Mouse (Mus musculus) heart, embryonic 15.5 days (tissue): ENCODE data around the gene Tbata. TPM values are rescaled to one million over a fixed set of nuclear protein-coding genes. Genes with fewer than 3 reads are reported as not detected.

Experiments
- ATAC-seq: fragments of 200-750 bp; cut with Nextera tagmentation; replicated peaks from 2 replicates; pipeline ENCODE4 v1.8.0; 2017; ENCODE audit warnings: low read depth, moderate TSS enrichment; ENCODE audit not compliant: insufficient number of reproducible peaks, insufficient read depth, low FRiP score
- H3K27ac ChIP-seq: fragments of 300-500 bp; sonication (generic); 2 replicates; pipeline ENCODE4 v1.5.1; 2015; ENCODE audit warnings: mild to moderate bottlenecking, inconsistent platforms
- H3K27me3 ChIP-seq: fragments of 300-500 bp; sonication (generic); 2 replicates; pipeline ENCODE4 v1.6.1; 2015; ENCODE audit warnings: inconsistent platforms
- H3K36me3 ChIP-seq: fragments of 300-500 bp; sonication (generic); 2 replicates; pipeline ENCODE4 v1.6.1; 2015; ENCODE audit warnings: mild to moderate bottlenecking, inconsistent platforms
- H3K4me1 ChIP-seq: fragments of 300-500 bp; sonication (generic); replicated peaks from 2 replicates; pipeline ENCODE4 v1.6.1; 2015; ENCODE audit warnings: inconsistent platforms
- H3K4me2 ChIP-seq: fragments of 300-500 bp; sonication (generic); 2 replicates; pipeline ENCODE4 v1.6.1; 2015; ENCODE audit warnings: inconsistent platforms, mild to moderate bottlenecking, moderate library complexity
- H3K4me3 ChIP-seq: fragments of 300-500 bp; sonication (generic); 2 replicates; pipeline ENCODE4 v1.5.1; 2015; ENCODE audit warnings: mild to moderate bottlenecking, inconsistent platforms
- H3K9ac ChIP-seq: fragments of 300-500 bp; sonication (generic); 2 replicates; pipeline ENCODE4 v1.6.1; 2015; ENCODE audit warnings: mild to moderate bottlenecking, inconsistent platforms
- H3K9me3 ChIP-seq: fragments of 300-500 bp; sonication (generic); replicated peaks from 2 replicates; pipeline ENCODE4 v1.6.1; 2016; ENCODE audit warnings: inconsistent platforms
- WGBS: fragments of 180-500 bp; shearing (Covaris S2); methylation state at CpG from one replicate; pipeline ENCODE4 v1.1.7; 2015; ENCODE audit warnings: mixed read lengths; 5-methylcytosine and 5-hydroxymethylcytosine counted together
- polyA plus RNA-seq: library from polyadenylated mRNA; unstranded; fragments of >200 nt; fragmentation: Nextera tagmentation; extraction: Ambion mirVana; gene quantifications from 2 replicates; pipeline ENCODE4 v1.2.1, GENCODE M21; 2015

Gene Tbata
- polyA plus RNA-seq, 1 experiment from 2014 or later, result 4.3 TPM

GRCm38 (mm10) chr10:61167333-61168096 is 4.2 kb upstream of the Tbata start:
- Histone ChIP-seq H3K36me3 (no peaks in the 10 kb centered on the region), H3K27ac (no peak overlapping the region), H3K27me3 (peaks cover 8% of the 10 kb centered on the region; the same call in 1 of the 2 replicates), H3K4me1 (no peaks in the 10 kb centered on the region), H3K9ac (no peak overlapping the region), H3K9me3 (no peaks in the 10 kb centered on the region), H3K4me2 (no peak overlapping the region), H3K4me3 (no peak overlapping the region)
- 43% methylated on average over 9 of the region's 9 CpGs for WGBS
- ATAC-seq, result no peak

GRCm38 (mm10) chr10:61168393-61168792 is 3.4 kb upstream of the Tbata start:
- 60% methylated on average over 2 of the region's 2 CpGs for WGBS
- no peak overlapping the region for H3K27ac ChIP-seq
- H3K9ac ChIP-seq, result no peak overlapping the region
- H3K4me3 ChIP-seq, result no peak overlapping the region
- ATAC-seq, result no peak
- peaks cover 8% of the 10 kb centered on the region; the same call in 1 of the 2 replicates for H3K27me3 ChIP-seq
- H3K36me3 ChIP-seq, result no peaks in the 10 kb centered on the region
- H3K4me2 ChIP-seq, result no peak overlapping the region
- H3K9me3 ChIP-seq, result no peaks in the 10 kb centered on the region
- H3K4me1 ChIP-seq, result no peaks in the 10 kb centered on the region

GRCm38 (mm10) chr10:61172496-61172895 is 742 bp downstream of the Tbata start:
- peaks cover 37% of the 10 kb centered on the region for H3K27me3 ChIP-seq
- H3K4me1 ChIP-seq, result peaks cover 7% of the 10 kb centered on the region
- ATAC-seq, result no peak
- H3K9ac ChIP-seq, result no peak overlapping the region
- no peaks in the 10 kb centered on the region for H3K9me3 ChIP-seq
- H3K4me3 ChIP-seq, result no peak overlapping the region
- H3K36me3 ChIP-seq, result no peaks in the 10 kb centered on the region
- H3K4me2 ChIP-seq, result no peak overlapping the region
- no peak overlapping the region for H3K27ac ChIP-seq
- 81% methylated on average over 4 of the region's 4 CpGs for WGBS

GRCm38 (mm10) chr10:61174711-61175441 is 3.1 kb downstream of the Tbata start:
- ATAC-seq, result no peak
- Histone ChIP-seq H3K27me3 (peaks cover 41% of the 10 kb centered on the region), H3K9ac (no peak overlapping the region), H3K36me3 (no peaks in the 10 kb centered on the region), H3K4me3 (no peak overlapping the region), H3K9me3 (no peaks in the 10 kb centered on the region), H3K4me2 (no peak overlapping the region), H3K4me1 (peaks cover 7% of the 10 kb centered on the region), H3K27ac (no peak overlapping the region)
- 24% methylated on average over 13 of the region's 13 CpGs for whole genome bisulfite sequencing

- WGBS, result 11% methylated on average over 24 of the region's 24 CpGs
- Histone ChIP-seq H3K4me3 (peak overlapping the region; percentile 23), H3K27me3 (peaks cover 41% of the 10 kb centered on the region), H3K9ac (no peak overlapping the region), H3K9me3 (no peaks in the 10 kb centered on the region), H3K36me3 (no peaks in the 10 kb centered on the region), H3K4me1 (peaks cover 7% of the 10 kb centered on the region), H3K4me2 (peak overlapping the region; percentile 48), H3K27ac (no peak overlapping the region)
- no peak for ATAC-seq
Observed at GRCm38 (mm10) chr10:61175442-61176204, 3.9 kb downstream of the Tbata start.

- H3K4me1 ChIP-seq, result peaks cover 7% of the 10 kb centered on the region
- no peak overlapping the region for H3K9ac ChIP-seq
- H3K36me3 ChIP-seq, result no peaks in the 10 kb centered on the region
- 43% methylated on average over 7 of the region's 7 CpGs for WGBS
- no peak overlapping the region for H3K27ac ChIP-seq
- peak overlapping the region; percentile 23 for H3K4me3 ChIP-seq
- H3K4me2 ChIP-seq, result peak overlapping the region; percentile 48
- ATAC-seq, result no peak
- H3K9me3 ChIP-seq, result no peaks in the 10 kb centered on the region
- H3K27me3 ChIP-seq, result peaks cover 41% of the 10 kb centered on the region
Observed at GRCm38 (mm10) chr10:61176221-61176790, 4.6 kb downstream of the Tbata start.

DNA sequence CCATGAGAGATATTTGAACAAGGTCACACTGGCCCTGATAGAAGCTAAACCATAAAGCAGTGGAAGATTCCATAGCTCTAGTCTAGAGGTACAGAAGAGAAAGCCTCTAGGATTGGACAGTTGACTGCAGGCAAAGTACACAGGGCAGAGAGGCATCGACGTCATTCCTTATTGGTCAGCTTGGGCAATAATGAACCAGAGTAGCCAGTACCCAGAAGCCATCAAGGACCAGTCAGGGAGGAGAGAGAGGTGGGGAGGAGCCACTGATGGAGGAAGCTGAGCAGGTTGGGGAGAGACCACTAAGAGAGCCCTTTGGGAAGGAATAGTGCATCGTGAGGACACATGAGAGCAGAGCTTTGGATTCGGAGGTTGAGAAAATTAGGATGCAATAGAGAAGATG is 6.0 kb downstream of the Tbata start:
- WGBS, result 81% methylated on average over 4 of the region's 4 CpGs
- no peak for ATAC-seq

GRCm38 (mm10) chr10:61178687-61179086 is 6.9 kb downstream of the Tbata start:
- H3K4me2 ChIP-seq, result no peak overlapping the region
- peaks cover 33% of the 10 kb centered on the region for H3K27me3 ChIP-seq
- no peak overlapping the region for H3K9ac ChIP-seq
- H3K36me3 ChIP-seq, result no peaks in the 10 kb centered on the region
- H3K4me1 ChIP-seq, result peaks cover 7% of the 10 kb centered on the region
- H3K9me3 ChIP-seq, result no peaks in the 10 kb centered on the region
- 85% methylated on average over 8 of the region's 8 CpGs for WGBS
- H3K4me3 ChIP-seq, result no peak overlapping the region
- ATAC-seq, result no peak
- H3K27ac ChIP-seq, result no peak overlapping the region

More for the DNA sequence above, 6.0 kb downstream of the Tbata start:
- Histone ChIP-seq H3K4me1 (peaks cover 7% of the 10 kb centered on the region), H3K27ac (no peak overlapping the region), H3K36me3 (no peaks in the 10 kb centered on the region), H3K9ac (no peak overlapping the region), H3K4me3 (no peak overlapping the region), H3K9me3 (no peaks in the 10 kb centered on the region), H3K27me3 (peaks cover 33% of the 10 kb centered on the region), H3K4me2 (no peak overlapping the region)

- no peak overlapping the region for H3K27ac ChIP-seq
- H3K27me3 ChIP-seq, result peaks cover 21% of the 10 kb centered on the region
- no peak overlapping the region for H3K4me2 ChIP-seq
- no peak overlapping the region for H3K4me3 ChIP-seq
- no peak for ATAC-seq
- peaks cover 7% of the 10 kb centered on the region for H3K4me1 ChIP-seq
- H3K9me3 ChIP-seq, result no peaks in the 10 kb centered on the region
- no peaks in the 10 kb centered on the region for H3K36me3 ChIP-seq
- no peak overlapping the region for H3K9ac ChIP-seq
- 53% methylated on average over 6 of the region's 6 CpGs for WGBS
Observed at GRCm38 (mm10) chr10:61179927-61180326, 8.2 kb downstream of the Tbata start.

DNA sequence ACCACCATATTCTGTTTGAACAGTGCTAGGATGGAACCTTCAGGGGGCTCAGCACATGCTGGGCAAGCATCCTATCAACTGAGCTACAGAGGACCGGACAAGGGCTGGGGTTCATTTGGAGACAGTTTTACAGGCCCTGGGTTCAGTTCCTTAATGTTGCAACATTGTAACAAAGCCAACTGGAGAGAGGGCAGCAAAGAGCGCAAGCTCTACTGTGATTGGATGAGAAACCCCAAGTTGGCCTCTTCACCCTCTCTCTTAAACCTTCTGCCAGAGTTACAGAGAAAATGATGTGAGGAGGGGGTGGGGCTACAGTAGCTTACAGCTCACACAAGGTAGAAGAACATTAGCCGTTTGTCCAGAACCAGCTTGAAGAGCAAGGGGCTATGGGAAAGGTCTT is 15.2 kb downstream of the Tbata start:
- H3K4me1 ChIP-seq, result no peaks in the 10 kb centered on the region
- no peaks in the 10 kb centered on the region for H3K27me3 ChIP-seq
- ATAC-seq, result no peak
- WGBS, result 73% methylated on average over 3 of the region's 3 CpGs
- no peak overlapping the region for H3K27ac ChIP-seq
- H3K36me3 ChIP-seq, result no peaks in the 10 kb centered on the region
- no peak overlapping the region for H3K4me3 ChIP-seq
- no peak overlapping the region for H3K9ac ChIP-seq
- H3K9me3 ChIP-seq, result no peaks in the 10 kb centered on the region
- H3K4me2 ChIP-seq, result no peak overlapping the region

DNA sequence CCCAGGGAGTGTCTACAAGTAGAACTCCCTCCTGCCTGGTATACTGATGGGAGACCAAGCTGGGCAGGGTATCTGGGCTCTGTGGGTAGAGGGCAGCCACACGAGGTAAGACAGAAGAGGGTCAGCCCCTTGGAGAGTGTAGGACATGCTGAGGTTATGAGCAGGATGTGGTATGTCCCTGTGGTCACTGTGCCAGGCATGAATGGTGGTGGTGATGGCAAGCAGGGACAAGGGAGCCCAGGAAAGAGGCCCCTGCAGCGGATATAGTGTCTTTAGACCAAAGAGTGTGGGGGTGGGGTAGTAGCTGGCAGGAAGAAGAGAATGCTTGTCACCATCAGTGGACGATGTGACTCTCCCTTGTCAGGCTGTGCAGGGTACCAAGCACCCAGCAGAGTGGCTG is 16.3 kb downstream of the Tbata start:
- Histone ChIP-seq H3K9me3 (no peaks in the 10 kb centered on the region), H3K36me3 (no peaks in the 10 kb centered on the region), H3K9ac (no peak overlapping the region), H3K27ac (no peak overlapping the region), H3K4me2 (no peak overlapping the region), H3K4me1 (no peaks in the 10 kb centered on the region), H3K4me3 (no peak overlapping the region), H3K27me3 (no peaks in the 10 kb centered on the region)
- no peak for ATAC-seq
- WGBS, result 59% methylated on average over 3 of the region's 3 CpGs
